Mouse (Mus musculus) heart, adult 2 months (tissue): ENCODE data around the gene Ttc21b. TPM values are rescaled to one million over a fixed set of nuclear protein-coding genes. Genes with fewer than 3 reads are reported as not detected.

ENCODE experiments used
- DNase-seq, 2 experiments: peaks; one replicate each; pipeline ENCODE4 v3.0.0; 2021
- H3K27ac ChIP-seq: fragments of 200-600 bp; 2 replicates; pipeline ENCODE4 v1.8.1; 2022
- H3K27me3 ChIP-seq: fragments of 200-500 bp; 2 replicates; pipeline ENCODE4 v1.6.1; 2012; ENCODE audit warnings: mild to moderate bottlenecking, low read length, inconsistent platforms, mixed read lengths; ENCODE audit not compliant: control insufficient read depth, insufficient read depth
- H3K36me3 ChIP-seq: fragments of 200-500 bp; 2 replicates; pipeline ENCODE4 v1.6.1; 2012; ENCODE audit warnings: low read length, inconsistent platforms; ENCODE audit not compliant: control insufficient read depth, insufficient read depth
- H3K4me1 ChIP-seq: fragments of 200-500 bp; 2 replicates; pipeline ENCODE4 v1.6.1; 2011; ENCODE audit warnings: low read length; ENCODE audit not compliant: control insufficient read depth, insufficient read depth
- H3K4me3 ChIP-seq: fragments of 200-600 bp; 2 replicates; pipeline ENCODE4 v1.8.1; 2022
- H3K79me2 ChIP-seq: fragments of 200-500 bp; replicated peaks from 2 replicates; pipeline ENCODE4 v1.6.1; 2012; ENCODE audit warnings: mild to moderate bottlenecking, inconsistent platforms, low read length, moderate library complexity, mixed read lengths; ENCODE audit not compliant: control insufficient read depth, insufficient read depth
- H3K9ac ChIP-seq: fragments of 200-500 bp; 2 replicates; pipeline ENCODE4 v1.6.1; 2012; ENCODE audit warnings: low read depth, mild to moderate bottlenecking, control low read depth, inconsistent platforms, low read length, mixed read lengths
- CTCF ChIP-seq: fragments of 200-600 bp; IDR thresholded peaks from 2 replicates; pipeline ENCODE4 v1.8.1; 2022; ENCODE audit warnings: antibody characterized with exemption, mild to moderate bottlenecking, moderate library complexity
- EP300 ChIP-seq: fragments of 200-500 bp; IDR thresholded peaks from 2 replicates; pipeline ENCODE4 v1.6.1; 2011; ENCODE audit warnings: low read depth, low read length, control low read depth; ENCODE audit not compliant: insufficient read depth
- POLR2A ChIP-seq: fragments of 200-500 bp; IDR thresholded peaks from 2 replicates; pipeline ENCODE4 v1.6.1; 2011; ENCODE audit warnings: mild to moderate bottlenecking, low read depth, low read length, control low read depth; ENCODE audit not compliant: insufficient read depth
- WGBS: fragments of 180-500 bp; shearing (Covaris S2); methylation state at CpG from one replicate; pipeline ENCODE4 v1.1.7; 2018; 5-methylcytosine and 5-hydroxymethylcytosine counted together
- intact Hi-C: fragments of 180-260 bp; cut with DNase I; formaldehyde crosslinking; loops from one replicate; pipeline ENCODE4 v1.15.1; 2025
- polyA plus RNA-seq: library from polyadenylated mRNA; depleted of rRNA; stranded (reverse); fragments of >200 nt; gene quantifications from 2 replicates; pipeline ENCODE4 v1.2.3, GENCODE M21; 2012
- total RNA-seq, 2 experiments: library from RNA; stranded (reverse); gene quantifications; 2 replicates each; pipeline ENCODE4 v1.2.3; 2021

The Ttc21b gene
- total and polyA plus RNA-seq, 3 experiments: 3.0 to 4.0 (median 4.0) TPM

DNA sequence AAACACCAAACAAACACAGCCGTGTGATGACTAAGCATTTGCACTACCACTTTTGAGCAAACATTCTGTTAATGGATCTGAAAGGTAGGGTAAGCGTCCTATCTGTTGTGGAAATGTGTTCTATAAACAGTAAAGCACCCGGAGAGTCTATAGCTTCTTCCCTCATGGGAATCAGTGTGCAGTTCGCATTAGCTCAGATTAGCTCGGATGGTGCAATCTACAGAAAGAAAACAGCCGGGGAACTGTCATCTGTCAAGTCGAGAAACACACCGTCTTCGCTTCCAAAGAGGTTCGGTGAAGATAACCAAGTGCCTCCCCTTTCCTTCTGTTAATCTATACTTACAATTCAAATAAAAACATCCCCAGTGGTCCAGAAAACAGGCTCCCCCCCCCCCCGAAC lies 85.7 kb downstream of the Ttc21b start:
- 23% methylated on average over 11 of the region's 11 CpGs for WGBS
- Histone ChIP-seq H3K4me1 (no peaks in the 10 kb centered on the region; the same call in 1 of the 2 replicates), H3K36me3 (no peaks in the 10 kb centered on the region), H3K79me2 (no peaks in the 10 kb centered on the region), H3K27ac (no peak overlapping the region), H3K4me3 (no peak overlapping the region), H3K9ac (no peak overlapping the region), H3K27me3 (no peaks in the 10 kb centered on the region)
- intact Hi-C loops: no loop called here
- no peak for DNase-seq
- TF ChIP-seq POLR2A (no peak), CTCF (no peak), EP300 (no peak)

DNA sequence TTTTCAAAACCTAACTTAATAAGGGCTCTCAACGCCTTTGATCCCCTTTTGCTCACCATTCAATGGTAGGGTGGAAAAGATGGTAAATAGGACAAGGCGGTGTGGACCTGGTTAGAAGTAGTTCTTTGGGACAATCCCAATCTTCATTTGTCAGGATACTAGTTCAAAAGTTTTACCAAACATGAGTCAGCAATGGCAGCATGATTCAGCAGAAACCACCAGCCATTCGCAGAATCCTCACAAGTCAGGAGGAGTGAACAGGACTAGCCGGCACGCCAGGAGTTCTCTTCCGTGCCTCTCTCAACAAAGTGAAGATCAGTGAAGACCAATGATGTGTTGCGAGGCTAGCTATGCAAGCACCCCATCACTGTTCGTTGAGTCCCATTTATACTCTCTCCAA lies 91.4 kb downstream of the Ttc21b start:
- 86% methylated on average over 8 of the region's 8 CpGs for WGBS

DNA sequence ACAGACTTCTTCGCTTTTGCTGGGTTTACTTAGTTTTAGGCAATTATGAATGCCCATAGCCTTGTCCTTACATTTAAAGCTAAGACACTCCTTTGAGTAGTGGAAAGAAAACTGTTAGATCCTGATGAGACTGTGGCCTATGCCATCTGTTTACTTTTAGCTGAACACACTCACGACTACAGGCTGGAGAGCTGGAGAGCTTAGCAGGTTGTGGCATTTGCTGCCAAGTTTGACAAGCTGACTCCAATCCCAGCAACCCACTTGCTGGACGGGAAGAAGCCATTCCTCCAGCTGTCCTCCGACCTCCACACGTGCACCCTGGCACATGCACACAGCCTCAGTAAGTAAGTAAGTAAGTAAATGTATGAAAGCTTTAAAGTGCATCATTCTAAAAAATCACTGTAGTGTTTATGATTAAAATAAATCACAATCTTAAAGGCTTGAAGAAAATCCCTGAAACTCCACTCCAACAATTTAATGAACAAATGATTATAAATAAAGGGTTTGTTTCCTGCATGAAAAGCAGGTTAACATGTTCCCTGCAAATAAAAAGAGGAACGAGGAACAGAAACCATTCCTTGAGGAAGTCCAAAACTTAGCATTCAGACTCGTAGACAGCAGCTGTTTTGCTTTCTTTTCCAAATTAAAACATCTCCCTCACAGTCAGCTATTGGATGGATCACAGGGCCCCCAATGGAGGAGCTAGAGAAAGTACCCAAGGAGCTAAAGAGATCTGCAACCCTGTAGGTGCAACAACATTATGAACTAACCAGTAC lies 98.1 kb downstream of the Ttc21b start:
- H3K4me1 ChIP-seq: peaks cover 2% of the 10 kb centered on the region
- no peak for DNase-seq
- TF ChIP-seq POLR2A (no peak), EP300 (no peak), CTCF (no peak)

More for the DNA sequence above, 91.4 kb downstream of the Ttc21b start:
- intact Hi-C loops: no loop called here
- H3K27ac ChIP-seq: no peak overlapping the region
- TF ChIP-seq POLR2A (no peak), EP300 (no peak), CTCF (no peak)
- H3K4me1 ChIP-seq: no peaks in the 10 kb centered on the region
- DNase-seq: no peak
- H3K4me3 ChIP-seq: no peak overlapping the region
- H3K27me3 ChIP-seq: no peaks in the 10 kb centered on the region
- H3K36me3 ChIP-seq: no peaks in the 10 kb centered on the region
- H3K9ac ChIP-seq: no peak overlapping the region
- no peaks in the 10 kb centered on the region for H3K79me2 ChIP-seq

DNA sequence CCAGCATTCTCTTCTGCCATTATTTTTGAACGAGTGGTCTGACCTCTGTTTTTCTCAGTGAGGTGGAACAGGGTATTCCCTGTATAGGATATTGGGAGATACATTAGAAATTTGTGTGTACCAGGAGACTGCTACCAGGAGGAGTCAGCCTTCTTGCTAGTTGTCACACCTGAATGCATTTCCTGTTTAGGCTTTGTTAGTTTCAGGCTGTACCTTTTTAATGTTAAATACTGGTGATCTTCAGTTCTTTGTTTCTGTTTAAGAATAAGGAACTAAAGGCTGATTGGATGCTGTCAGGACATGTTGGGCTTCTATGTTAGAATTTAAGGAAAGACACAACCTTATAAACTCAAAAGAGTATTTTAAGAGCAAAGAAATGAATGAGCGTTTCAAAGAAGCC lies 105.0 kb downstream of the Ttc21b start:
- WGBS: 76% methylated on average over 2 of the region's 2 CpGs
- Histone ChIP-seq H3K9ac (no peak overlapping the region), H3K36me3 (no peaks in the 10 kb centered on the region), H3K4me1 (no peaks in the 10 kb centered on the region), H3K4me3 (no peak overlapping the region), H3K27me3 (no peaks in the 10 kb centered on the region), H3K79me2 (no peaks in the 10 kb centered on the region), H3K27ac (no peak overlapping the region)
- no peak for DNase-seq
- intact Hi-C loops: no loop called here
- TF ChIP-seq POLR2A (no peak), EP300 (no peak), CTCF (no peak)

More for the DNA sequence above, 98.1 kb downstream of the Ttc21b start:
- WGBS: 49% methylated on average over 7 of the region's 7 CpGs
- Histone ChIP-seq H3K9ac (no peak overlapping the region), H3K27ac (no peak overlapping the region), H3K79me2 (no peaks in the 10 kb centered on the region), H3K27me3 (no peaks in the 10 kb centered on the region), H3K36me3 (no peaks in the 10 kb centered on the region), H3K4me3 (no peak overlapping the region)
- intact Hi-C loops: no loop called here

DNA sequence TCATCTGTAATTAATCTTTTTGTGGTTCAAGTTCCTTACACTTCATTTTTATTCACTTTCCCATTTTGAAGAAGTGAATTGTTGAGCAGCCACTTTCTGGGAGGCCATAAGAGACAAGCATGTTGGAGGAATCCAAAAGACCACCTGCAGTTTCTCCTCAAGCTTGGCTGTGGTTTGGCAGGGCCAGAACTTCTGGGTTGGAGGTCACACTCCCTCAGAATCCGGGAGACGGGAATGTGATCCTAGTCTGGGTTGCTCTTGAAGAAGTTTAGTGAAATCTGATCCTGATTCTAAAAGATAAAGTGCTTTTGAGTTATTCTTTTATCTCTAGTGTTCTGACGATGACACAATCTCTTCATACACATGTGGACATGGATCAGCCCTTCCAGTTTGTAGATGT lies 105.9 kb downstream of the Ttc21b start:
- no peak for TF ChIP-seq CTCF
- intact Hi-C loops: no loop called here

DNA sequence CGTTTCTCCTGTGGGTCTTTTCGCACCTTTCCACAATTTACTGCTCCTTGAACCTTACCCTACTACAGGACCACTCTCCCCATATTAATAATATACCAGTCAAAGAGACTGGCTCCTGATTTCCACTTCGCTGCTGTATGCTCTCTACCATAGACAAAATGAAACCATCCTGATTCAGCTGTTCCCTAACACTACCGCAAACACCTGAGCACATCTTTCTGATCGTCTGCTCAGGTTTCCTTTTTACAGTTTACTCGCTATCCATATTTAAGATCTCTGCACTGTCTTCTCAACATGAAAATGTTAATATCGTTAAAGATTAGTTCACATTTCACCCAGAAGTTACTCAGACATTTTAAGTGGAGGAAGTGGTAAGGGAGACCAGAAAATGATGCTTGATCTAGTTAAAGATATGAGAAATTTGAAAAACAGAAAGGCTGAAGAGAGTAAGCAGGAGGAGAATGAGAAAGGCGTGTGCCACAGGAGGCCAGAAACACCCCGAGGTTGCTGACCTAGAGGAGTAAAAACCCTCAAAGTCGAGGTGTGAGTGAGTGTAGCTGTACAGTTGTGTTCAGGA lies 107.7 kb downstream of the Ttc21b start:
- H3K36me3 ChIP-seq: no peaks in the 10 kb centered on the region
- intact Hi-C loops: no loop called here
- no peak for DNase-seq
- no peak overlapping the region for H3K9ac ChIP-seq
- no peaks in the 10 kb centered on the region for H3K27me3 ChIP-seq
- H3K4me3 ChIP-seq: no peak overlapping the region
- H3K4me1 ChIP-seq: no peaks in the 10 kb centered on the region
- 77% methylated on average over 10 of the region's 10 CpGs for WGBS
- H3K27ac ChIP-seq: no peak overlapping the region
- H3K79me2 ChIP-seq: no peaks in the 10 kb centered on the region
- no peak for TF ChIP-seq EP300
- TF ChIP-seq CTCF: no peak
- TF ChIP-seq POLR2A: no peak

More for the DNA sequence above, 105.9 kb downstream of the Ttc21b start:
- Histone ChIP-seq H3K4me1 (no peaks in the 10 kb centered on the region), H3K36me3 (no peaks in the 10 kb centered on the region), H3K4me3 (no peak overlapping the region), H3K27me3 (no peaks in the 10 kb centered on the region), H3K79me2 (no peaks in the 10 kb centered on the region), H3K27ac (no peak overlapping the region), H3K9ac (no peak overlapping the region)
- WGBS: 43% methylated on average over 3 of the region's 3 CpGs
- no peak for DNase-seq
